Mouse (Mus musculus) kidney, postnatal 0 days (tissue): ENCODE measurements around the gene Lrrc29. TPM values are rescaled to one million over a fixed set of nuclear protein-coding genes. Genes with fewer than 3 reads are reported as not detected.
A peak's percentile ranks its signal among the peaks of the same experiment; 100 is the strongest.

Experiments used
- ATAC-seq: fragments of 200-750 bp; cut with Nextera tagmentation; replicated peaks from 2 replicates; pipeline ENCODE4 v1.8.0; 2017; ENCODE audit warnings: low read depth, moderate number of reproducible peaks, moderate TSS enrichment, moderate library complexity; ENCODE audit not compliant: low FRiP score
- DNase-seq: peaks from one replicate; pipeline ENCODE4 v3.0.0-alpha.2; 2016; ENCODE audit warnings: low spot score
- H3K27ac ChIP-seq: fragments of 300-500 bp; sonication (generic); 2 replicates; pipeline ENCODE4 v1.5.1; 2014; ENCODE audit warnings: mild to moderate bottlenecking
- H3K27me3 ChIP-seq: fragments of 300-500 bp; sonication (generic); 2 replicates; pipeline ENCODE4 v1.6.1; 2014; ENCODE audit warnings: low read length, mixed read lengths; ENCODE audit not compliant: insufficient read depth
- H3K36me3 ChIP-seq: fragments of 300-500 bp; sonication (generic); 2 replicates; pipeline ENCODE4 v1.6.1; 2014; ENCODE audit warnings: low read length, mixed read lengths; ENCODE audit not compliant: insufficient read depth
- H3K4me1 ChIP-seq: fragments of 300-500 bp; sonication (generic); replicated peaks from 2 replicates; pipeline ENCODE4 v1.6.1; 2014; ENCODE audit warnings: antibody characterized with exemption, low read length, mixed read lengths; ENCODE audit not compliant: insufficient read depth
- H3K4me2 ChIP-seq: fragments of 300-500 bp; sonication (generic); 2 replicates; pipeline ENCODE4 v1.6.1; 2014; ENCODE audit warnings: mild to moderate bottlenecking, low read length, moderate library complexity, mixed read lengths
- H3K4me3 ChIP-seq: fragments of 300-500 bp; sonication (generic); replicated peaks from 2 replicates; pipeline ENCODE4 v1.5.1; 2014; ENCODE audit warnings: low read depth, low read length
- H3K9ac ChIP-seq: fragments of 300-500 bp; sonication (generic); 2 replicates; pipeline ENCODE4 v1.6.1; 2014; ENCODE audit warnings: low read depth, low read length
- H3K9me3 ChIP-seq: fragments of 300-500 bp; sonication (generic); replicated peaks from 2 replicates; pipeline ENCODE4 v1.6.1; 2016; ENCODE audit warnings: low read length, inconsistent platforms, mixed read lengths
- CTCF ChIP-seq: IDR thresholded peaks from 2 replicates; pipeline ENCODE4 v1.5.1; 2016; ENCODE audit warnings: antibody characterized with exemption, low read depth, mild to moderate bottlenecking, moderate library complexity
- WGBS: fragments of 180-500 bp; shearing (Covaris S2); extraction: QIAGEN DNeasy Blood & Tissue Kit; methylation state at CpG from one replicate; pipeline ENCODE4 v1.1.7; 2014; 5-methylcytosine and 5-hydroxymethylcytosine counted together
- polyA plus RNA-seq: library from polyadenylated mRNA; unstranded; fragments of >200 nt; fragmentation: Nextera tagmentation; extraction: Ambion mirVana; gene quantifications from 2 replicates; pipeline ENCODE4 v1.2.1, GENCODE M21; 2015

Lrrc29 gene
- polyA plus RNA-seq, 1 experiment from 2014 or later = 5.2 TPM

- TF ChIP-seq CTCF = no peak
- no peak overlapping the region for H3K27ac ChIP-seq
- H3K9ac ChIP-seq = no peak overlapping the region
- WGBS = 6% methylated on average over 11 of the region's 11 CpGs
- H3K36me3 ChIP-seq = no peaks in the 10 kb centered on the region
- H3K4me2 ChIP-seq = peak overlapping the region; percentile 69
- ATAC-seq (no peak), DNase-seq (no peak)
- H3K9me3 ChIP-seq = no peaks in the 10 kb centered on the region
- H3K27me3 ChIP-seq = peaks cover 66% of the 10 kb centered on the region
- H3K4me3 ChIP-seq = 0 out of 2 replicates have a peak overlapping the region, but pooled peaks have one; percentile 31
- H3K4me1 ChIP-seq = 0 out of 2 replicates have a peak, but pooled peaks cover 2% of the 10 kb centered on the region
These were observed 50.7 kb downstream of the Lrrc29 start for GRCm38 (mm10) chr8:105275387-105275786.

GRCm38 (mm10) chr8:105270916-105271186, 55.2 kb downstream of the Lrrc29 start:
- ATAC-seq (no peak), DNase-seq (no peak)
- 2% methylated on average over 11 of the region's 11 CpGs for WGBS
- Histone ChIP-seq H3K9me3 (no peaks in the 10 kb centered on the region), H3K27me3 (peaks cover 77% of the 10 kb centered on the region), H3K4me1 (peaks cover 15% of the 10 kb centered on the region; the same call in 1 of the 2 replicates), H3K4me2 (no peak overlapping the region), H3K4me3 (no peak overlapping the region), H3K27ac (no peak overlapping the region), H3K9ac (no peak overlapping the region), H3K36me3 (no peaks in the 10 kb centered on the region)
- TF ChIP-seq CTCF = no peak

GRCm38 (mm10) chr8:105270101-105270915, 55.8 kb downstream of the Lrrc29 start:
- Histone ChIP-seq H3K9ac (peak overlapping the region; percentile 43; the same call in 1 of the 2 replicates), H3K27me3 (peaks cover 77% of the 10 kb centered on the region), H3K4me2 (peak overlapping the region; percentile 86), H3K27ac (no peak overlapping the region), H3K4me3 (peak overlapping the region; percentile 43), H3K9me3 (no peaks in the 10 kb centered on the region), H3K36me3 (no peaks in the 10 kb centered on the region), H3K4me1 (peaks cover 15% of the 10 kb centered on the region; the same call in 1 of the 2 replicates)
- no peak for TF ChIP-seq CTCF
- ATAC-seq (no peak), DNase-seq (no peak)
- 4% methylated on average over 39 of the region's 39 CpGs for WGBS

GRCm38 (mm10) chr8:105269461-105269947, 56.6 kb downstream of the Lrrc29 start, which contains the start of gene Hsf4:
TSS of gene Hsf4 (plus strand) at chr8:105269801.
- H3K36me3 ChIP-seq = no peaks in the 10 kb centered on the region
- H3K27me3 ChIP-seq = peaks cover 74% of the 10 kb centered on the region
- H3K9ac ChIP-seq = peak within 1 kb of the TSS; percentile 43; the same call in 1 of the 2 replicates
- 0 out of 2 replicates have a peak within 1 kb of the TSS, but pooled peaks have one; percentile 25 for H3K27ac ChIP-seq
- TF ChIP-seq CTCF = no peak
- peak within 1 kb of the TSS; percentile 86 for H3K4me2 ChIP-seq
- H3K9me3 ChIP-seq = no peaks in the 10 kb centered on the region
- peaks cover 15% of the 10 kb centered on the region; the same call in 1 of the 2 replicates for H3K4me1 ChIP-seq
- 0% methylated on average over 40 of the region's 42 CpGs for WGBS
- peak within 1 kb of the TSS; percentile 43 for H3K4me3 ChIP-seq
- ATAC-seq (peak; percentile 8; the same call in 1 of the 2 replicates), DNase-seq (peak; percentile 27)

GRCm38 (mm10) chr8:105269075-105269458, 57.0 kb downstream of the Lrrc29 start:
- peak; percentile 16 for DNase-seq
- peak overlapping the region; percentile 43; the same call in 1 of the 2 replicates for H3K9ac ChIP-seq
- no peaks in the 10 kb centered on the region for H3K9me3 ChIP-seq
- no peak for TF ChIP-seq CTCF
- H3K4me2 ChIP-seq = peak overlapping the region; percentile 86
- H3K27ac ChIP-seq = 0 out of 2 replicates have a peak overlapping the region, but pooled peaks have one; percentile 25
- peaks cover 69% of the 10 kb centered on the region for H3K27me3 ChIP-seq
- no peaks in the 10 kb centered on the region for H3K36me3 ChIP-seq
- WGBS = 2% methylated on average over 10 of the region's 10 CpGs
- peak overlapping the region; percentile 43 for H3K4me3 ChIP-seq
- peaks cover 15% of the 10 kb centered on the region; the same call in 1 of the 2 replicates for H3K4me1 ChIP-seq
- ATAC-seq = no peak

GRCm38 (mm10) chr8:105268342-105269074, 57.6 kb downstream of the Lrrc29 start:
- no peaks in the 10 kb centered on the region for H3K36me3 ChIP-seq
- peaks cover 15% of the 10 kb centered on the region; the same call in 1 of the 2 replicates for H3K4me1 ChIP-seq
- H3K9ac ChIP-seq = peak overlapping the region; percentile 40; the same call in 1 of the 2 replicates
- H3K9me3 ChIP-seq = no peaks in the 10 kb centered on the region
- peak overlapping the region; percentile 86 for H3K4me2 ChIP-seq
- no peak for TF ChIP-seq CTCF
- DNase-seq = peak; percentile 40
- 0 out of 2 replicates have a peak, but pooled peaks have one; percentile 15 for ATAC-seq
- 1% methylated on average over 65 of the region's 65 CpGs for WGBS
- H3K27me3 ChIP-seq = peaks cover 69% of the 10 kb centered on the region
- peak overlapping the region; percentile 43 for H3K4me3 ChIP-seq
- H3K27ac ChIP-seq = 0 out of 2 replicates have a peak overlapping the region, but pooled peaks have one; percentile 25
